ENCODE assay signal across 21 mouse cellular contexts in the genomic region with DNA sequence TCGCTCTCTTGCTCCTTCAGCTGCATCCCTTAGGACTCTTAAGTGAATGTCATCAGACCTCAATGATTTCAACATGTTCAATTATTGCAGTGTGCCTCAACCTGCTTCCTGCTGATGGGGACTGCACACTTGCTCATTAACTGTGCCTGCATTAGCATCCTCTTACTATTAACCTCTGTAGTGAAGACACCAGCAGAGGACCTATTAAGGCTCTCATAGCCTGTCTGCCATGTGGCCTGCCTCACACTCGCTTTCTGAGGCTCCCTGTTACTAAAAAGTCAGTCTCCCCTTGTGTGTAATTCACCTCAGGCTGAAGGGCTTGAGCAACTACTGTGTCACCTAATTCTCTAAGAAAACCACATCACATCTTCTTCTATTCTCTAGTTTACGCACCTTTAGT.
"Had no signal": no experiment of that assay in that cellular context is flagged by ENCODE, and none has a peak within 500 bp of the region (broad histone marks: within the 10 kb centered on the region; RNA-seq: fewer than 3 reads in every experiment).

No protein-coding gene starts in this region.

- H3K27ac ChIP-seq: kidney, embryonic 15.5 days; left cerebral cortex, adult 2 months; liver, embryonic 14.5 days; lung, embryonic 15.5 days; midbrain, embryonic 12.5 days; neural tube, embryonic 12.5 days; stomach, postnatal 0 days had no signal

- H3K9me3 ChIP-seq: kidney, embryonic 15.5 days; lung, embryonic 15.5 days; megakaryocyte, embryonic 14.5 days; midbrain, embryonic 12.5 days; neural tube, embryonic 12.5 days had no signal

- H3K9ac ChIP-seq: kidney, embryonic 15.5 days; liver, embryonic 14.5 days; lung, embryonic 15.5 days; midbrain, embryonic 12.5 days; neural tube, embryonic 12.5 days had no signal

- H3K4me2 ChIP-seq: kidney, embryonic 15.5 days; lung, embryonic 15.5 days; midbrain, embryonic 12.5 days; neural tube, embryonic 12.5 days had no signal

- H3K36me3 ChIP-seq: kidney, embryonic 15.5 days; lung, embryonic 15.5 days; midbrain, embryonic 12.5 days; neural tube, embryonic 12.5 days had no signal

- H3K4me3 ChIP-seq: kidney, embryonic 15.5 days; left cerebral cortex, adult 2 months; lung, embryonic 15.5 days; megakaryocyte, embryonic 14.5 days; midbrain, embryonic 12.5 days; neural tube, embryonic 12.5 days had no signal

- H3K4me1 ChIP-seq: kidney, embryonic 15.5 days; lung, embryonic 15.5 days; midbrain, embryonic 12.5 days; neural tube, embryonic 12.5 days had no signal

- DNase-seq: kidney, adult 8-10 months; kidney, postnatal 10 days; kidney, postnatal 36 days; layer of hippocampus, postnatal 36 days; lung, adult 18-20 months; lung, postnatal 10 days; lung, postnatal 36 days; right cerebral cortex, adult 18-20 months; right cerebral cortex, postnatal 14 days; right cerebral cortex, postnatal 4 days; thymus, adult 2 months; thymus, postnatal 14 days; thymus, postnatal 4 days had no signal

- H3K27me3 ChIP-seq: kidney, embryonic 15.5 days; lung, embryonic 15.5 days; megakaryocyte, embryonic 14.5 days; midbrain, embryonic 12.5 days; neural tube, embryonic 12.5 days had no signal
